Mouse (Mus musculus) megakaryocyte, embryonic 14.5 days (primary cell): ENCODE data around the gene Nrg3.

Source experiments
- FLI1 ChIP-seq: IDR thresholded peaks from 2 replicates; pipeline ENCODE4 v1.6.1; 2012; ENCODE audit warnings: low read length, inconsistent platforms, mixed read lengths
- GATA1 ChIP-seq: IDR thresholded peaks from 3 replicates; pipeline ENCODE4 v1.6.1; 2012; ENCODE audit warnings: mixed read lengths, low read length, inconsistent platforms, borderline replicate concordance

DNA sequence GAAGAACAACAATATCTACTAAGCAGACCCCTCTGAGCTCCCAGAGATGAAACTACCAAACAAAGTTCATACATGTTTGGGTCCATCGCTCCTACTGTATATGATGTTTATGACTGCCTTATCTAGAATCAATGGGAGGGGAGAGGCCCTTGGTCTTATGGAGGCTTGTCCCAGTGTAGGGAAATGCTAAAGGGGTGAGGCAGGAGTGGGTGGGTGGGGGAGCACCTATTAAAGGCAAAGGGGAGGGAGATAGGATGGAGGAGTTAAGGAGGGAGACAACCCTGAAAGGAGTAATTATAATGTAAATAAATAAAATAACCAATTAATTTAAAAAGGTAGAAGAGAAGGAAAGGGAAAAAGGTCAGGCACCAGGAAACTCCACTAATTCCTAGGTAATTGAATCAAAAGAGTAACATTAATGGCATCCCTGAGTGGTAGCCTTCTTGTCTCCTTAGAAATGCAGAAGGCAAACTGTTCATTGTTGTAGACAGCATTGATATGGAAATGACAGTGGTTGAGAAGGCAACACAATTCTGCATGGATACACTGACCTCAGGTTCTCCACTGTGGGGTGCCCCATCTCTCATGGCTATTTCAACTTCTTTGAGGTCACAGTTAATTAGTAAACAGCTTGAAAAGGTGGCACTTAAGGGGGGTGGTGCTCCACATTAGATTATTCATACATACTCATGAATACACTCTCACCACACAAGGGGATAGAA lies 1152.1 kb downstream of the Nrg3 start:
- no peak for TF ChIP-seq FLI1
- TF ChIP-seq GATA1: no peak
